Mouse (Mus musculus): ENCODE measurements around the gene V1rd19.
"Not testable (repeated sequence)": the region's sequence is repeated elsewhere in the genome, so short reads cannot be mapped to it uniquely, and the experiment has no call there.

V1rd19 gene

DNA sequence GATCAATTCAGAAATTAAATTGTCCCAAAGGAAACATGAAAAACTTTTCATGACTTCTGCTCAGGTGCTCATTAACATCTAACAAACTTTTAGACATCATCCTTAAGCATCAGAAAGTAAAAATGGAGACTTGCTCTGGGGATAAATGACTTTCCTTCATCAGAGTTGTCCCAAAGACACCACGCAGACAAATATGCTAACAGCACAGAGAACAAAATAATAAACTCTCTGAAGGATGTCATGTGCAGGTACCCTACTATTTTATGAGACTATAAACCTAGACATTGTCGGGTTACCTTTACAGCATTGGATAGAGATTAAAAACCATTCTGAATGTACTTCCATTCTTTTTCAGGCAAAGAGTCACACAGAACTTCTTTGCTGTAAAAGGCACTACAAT lies at the start of gene V1rd19:
V1rd19 (plus strand) TSS at position 301 of the 400 bp plus-strand sequence.
- no peak for DNase-seq (ENCODE audit: low spot score)

GRCm38 (mm10) chr7:23968044-23968443 lies 33.4 kb upstream of the V1rd19 start:
- DNase-seq (ENCODE audit: low spot score), result peak; percentile 4

GRCm38 (mm10) chr7:23974315-23974714 lies 27.2 kb upstream of the V1rd19 start, which contains the start of gene Vmn1r181:
Gene Vmn1r181, plus strand, starts transcription at chr7:23974615.
- DNase-seq (ENCODE audit: low spot score), result not testable (repeated sequence)

DNA sequence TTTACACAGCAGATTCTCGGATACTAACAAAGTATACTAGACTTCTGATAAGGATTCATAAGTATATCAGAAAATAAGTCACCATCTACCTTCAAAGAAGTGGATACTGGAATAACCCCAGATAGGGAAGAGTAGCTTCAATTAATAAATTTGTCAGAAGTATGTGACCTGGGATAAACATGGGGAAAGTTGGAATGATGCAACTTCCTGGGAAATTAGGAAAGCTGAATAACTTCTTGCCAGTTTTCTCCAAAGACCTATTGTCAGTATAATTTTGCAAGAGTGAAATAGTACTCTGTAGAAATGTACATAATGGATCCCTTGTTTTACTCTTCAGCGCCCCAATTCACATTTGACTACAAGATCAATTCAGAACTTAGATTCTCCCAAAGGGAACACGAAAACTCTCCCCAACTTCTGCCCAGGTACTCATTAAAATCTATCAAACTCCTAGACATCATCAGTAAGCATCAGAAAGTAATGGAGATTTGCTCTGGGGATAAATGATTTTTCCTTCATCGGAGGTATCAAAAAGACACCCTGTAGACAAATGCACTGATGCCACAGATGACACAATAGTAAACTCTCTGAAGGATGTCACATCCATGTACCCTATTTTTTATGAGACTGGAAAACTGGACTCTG lies 51.3 kb downstream of the V1rd19 start, which contains the start of gene Vmn1r183:
Vmn1r183 (plus strand) TSS at position 595 of the 645 bp plus-strand sequence.
- no peak for DNase-seq (ENCODE audit: low spot score)

Data from left cerebral cortex, adult 11 months (tissue).